Mouse (Mus musculus) forebrain, embryonic 14.5 days (tissue): Measurements from ENCODE around the gene D130043K22Rik. TPM values are rescaled to one million over a fixed set of nuclear protein-coding genes. Genes with fewer than 3 reads are reported as not detected.
"Not testable (repeated sequence)": the region's sequence is repeated elsewhere in the genome, so short reads cannot be mapped to it uniquely, and the experiment has no call there.

Experiments used
- ATAC-seq: fragments of 200-750 bp; cut with Nextera tagmentation; 2 replicates; pipeline ENCODE4 v1.8.0; 2017; ENCODE audit warnings: mild to moderate bottlenecking, moderate library complexity
- DNase-seq: peaks from one replicate; pipeline ENCODE4 v3.0.0-alpha.2; 2015; ENCODE audit warnings: low spot score
- H3K27ac ChIP-seq: fragments of 300-500 bp; sonication (generic); 2 replicates; pipeline ENCODE4 v1.5.1; 2014; ENCODE audit warnings: low read depth, mild to moderate bottlenecking, control low read depth, low read length, moderate library complexity
- H3K27me3 ChIP-seq: fragments of 300-500 bp; sonication (generic); replicated peaks from 2 replicates; pipeline ENCODE4 v1.6.1; 2014; ENCODE audit warnings: low read length, control low read depth, mixed read lengths; ENCODE audit not compliant: control insufficient read depth, insufficient read depth
- H3K36me3 ChIP-seq: fragments of 300-500 bp; sonication (generic); 2 replicates; pipeline ENCODE4 v1.6.1; 2014; ENCODE audit warnings: low read length, control low read depth; ENCODE audit not compliant: control insufficient read depth, insufficient read depth
- H3K4me1 ChIP-seq: fragments of 300-500 bp; sonication (generic); 2 replicates; pipeline ENCODE4 v1.6.1; 2014; ENCODE audit warnings: antibody characterized with exemption, low read length, control low read depth; ENCODE audit not compliant: control insufficient read depth, insufficient read depth
- H3K4me2 ChIP-seq: fragments of 300-500 bp; sonication (generic); 2 replicates; pipeline ENCODE4 v1.6.1; 2014; ENCODE audit warnings: mild to moderate bottlenecking, control low read depth, low read length
- H3K4me3 ChIP-seq: fragments of 300-500 bp; sonication (generic); 2 replicates; pipeline ENCODE4 v1.5.1; 2014; ENCODE audit warnings: low read depth, low read length, control low read depth
- H3K9ac ChIP-seq: fragments of 300-500 bp; sonication (generic); 2 replicates; pipeline ENCODE4 v1.6.1; 2014; ENCODE audit warnings: mild to moderate bottlenecking, low read length, control low read depth, moderate library complexity
- H3K9me3 ChIP-seq: fragments of 300-500 bp; sonication (generic); replicated peaks from 2 replicates; pipeline ENCODE4 v1.6.1; 2016; ENCODE audit warnings: low read length, control low read depth, mixed read lengths; ENCODE audit not compliant: control insufficient read depth
- WGBS: fragments of 180-500 bp; shearing (Covaris S2); extraction: QIAGEN DNeasy Blood & Tissue Kit; methylation state at CpG from one replicate; pipeline ENCODE4 v1.1.7; 2014; 5-methylcytosine and 5-hydroxymethylcytosine counted together
- polyA plus RNA-seq: library from polyadenylated mRNA; unstranded; fragments of >200 nt; fragmentation: Nextera tagmentation; extraction: Ambion mirVana; gene quantifications from 2 replicates; pipeline ENCODE4 v1.2.1, GENCODE M21; 2014

Gene D130043K22Rik
- polyA plus RNA-seq, 1 experiment from 2014 or later, result 1.4 TPM

DNA sequence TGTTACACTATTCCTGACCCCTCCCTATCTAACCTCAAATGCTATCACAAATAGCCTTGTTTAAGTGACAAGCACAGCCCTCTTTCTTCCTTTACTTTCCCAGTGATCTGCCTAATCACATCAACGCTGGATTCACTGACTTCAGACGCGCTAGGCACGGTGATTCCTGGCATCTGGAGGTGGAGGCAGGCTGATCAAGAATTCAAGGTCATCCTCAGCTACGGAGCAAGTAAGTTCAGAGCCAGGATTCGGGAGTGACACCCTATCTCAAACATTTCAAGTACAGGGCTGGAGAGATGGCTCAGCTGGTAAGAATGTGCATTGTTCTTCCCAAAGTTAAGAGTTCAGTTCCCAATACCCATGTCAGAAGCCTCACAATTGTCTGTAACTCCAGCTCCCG lies 18.8 kb upstream of the D130043K22Rik start:
- Histone ChIP-seq H3K27ac (no peak overlapping the region), H3K4me1 (no peaks in the 10 kb centered on the region), H3K9ac (no peak overlapping the region), H3K4me2 (no peak overlapping the region), H3K27me3 (no peaks in the 10 kb centered on the region), H3K9me3 (no peaks in the 10 kb centered on the region), H3K36me3 (no peaks in the 10 kb centered on the region), H3K4me3 (no peak overlapping the region)
- 88% methylated on average over 7 of the region's 7 CpGs for WGBS
- ATAC-seq (no peak), DNase-seq (no peak)

DNA sequence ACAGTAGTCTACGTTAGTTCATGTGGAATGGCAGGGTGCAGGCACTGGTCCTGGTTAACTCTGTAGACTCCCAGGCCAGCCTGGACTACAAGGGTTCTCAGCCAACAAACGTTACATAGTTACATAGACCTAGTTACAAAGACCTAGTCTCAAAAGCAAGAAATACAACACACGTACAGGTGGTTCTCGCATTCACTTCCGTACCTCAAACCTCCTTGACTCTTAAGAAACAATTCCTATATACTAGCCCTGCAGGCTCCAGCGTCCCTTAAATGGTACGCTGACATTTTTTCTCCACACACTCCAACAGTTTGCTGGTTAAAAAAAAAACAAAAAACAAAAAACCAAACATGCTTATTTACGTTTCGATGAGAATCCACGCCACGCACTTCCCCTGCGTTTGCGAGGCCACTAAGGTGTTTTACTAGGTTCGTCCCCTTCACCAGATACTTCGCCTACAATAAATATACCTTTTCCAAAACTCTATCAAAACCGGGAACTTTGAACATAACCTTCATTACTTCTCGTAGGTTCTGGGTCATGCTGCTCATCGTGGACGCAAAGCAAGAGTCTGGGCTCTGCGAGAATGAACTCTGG lies 14.1 kb upstream of the D130043K22Rik start:
- Histone ChIP-seq H3K27me3 (no peaks in the 10 kb centered on the region), H3K4me3 (peak overlapping the region; percentile 84), H3K9me3 (no peaks in the 10 kb centered on the region), H3K36me3 (no peaks in the 10 kb centered on the region), H3K4me2 (peak overlapping the region; percentile 80), H3K27ac (no peak overlapping the region), H3K4me1 (peaks cover 16% of the 10 kb centered on the region), H3K9ac (peak overlapping the region; percentile 96)
- no peak for DNase-seq
- ATAC-seq, result no peak
- WGBS, result 2% methylated on average over 20 of the region's 20 CpGs

DNA sequence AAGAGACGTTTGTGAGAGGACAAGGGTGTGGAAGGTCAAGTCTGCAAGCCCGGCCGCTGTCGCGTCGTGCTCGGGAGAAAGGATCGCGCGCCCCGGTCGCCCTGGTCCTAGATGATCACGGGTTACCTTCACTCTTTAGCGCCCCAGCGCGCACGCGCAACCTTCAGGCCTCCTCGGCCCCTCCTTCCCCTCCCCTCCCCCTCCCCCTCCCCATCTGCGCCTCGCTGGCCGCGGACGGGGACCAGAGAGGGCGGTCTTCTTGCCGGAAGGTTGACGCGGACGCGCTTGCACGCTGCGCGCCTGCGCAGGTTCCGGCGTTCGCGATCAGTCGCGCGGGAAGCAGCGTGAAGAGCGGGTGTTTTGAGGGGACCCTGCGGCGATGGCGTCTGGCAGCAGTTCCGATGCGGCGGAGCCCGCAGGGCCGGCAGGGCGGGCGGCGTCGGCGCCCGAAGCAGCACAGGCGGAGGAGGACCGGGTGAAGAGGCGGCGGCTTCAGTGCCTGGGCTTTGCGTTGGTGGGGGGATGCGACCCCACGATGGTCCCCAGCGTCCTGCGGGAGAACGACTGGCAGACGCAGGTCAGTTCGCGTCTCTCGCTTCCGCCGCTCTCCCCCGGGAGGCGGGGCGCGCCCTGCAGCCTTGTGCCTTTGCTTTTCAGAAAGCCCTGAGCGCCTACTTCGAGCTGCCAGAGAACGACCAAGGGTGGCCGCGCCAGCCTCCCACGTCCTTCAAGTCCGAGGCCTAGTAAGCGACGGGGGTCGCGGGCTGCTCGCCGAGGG lies 13.4 kb upstream of the D130043K22Rik start, which contains the start of the genes Acot13 and Tdp2:
Acot13 (minus strand) TSS at position 188 of the 778 bp plus-strand sequence.
Tdp2 (plus strand) TSS at position 327 of the 778 bp plus-strand sequence.
- Histone ChIP-seq H3K9me3 (no peaks in the 10 kb centered on the region), H3K4me1 (peaks cover 16% of the 10 kb centered on the region), H3K27ac (peak within 1 kb of the TSS; percentile 94), H3K36me3 (no peaks in the 10 kb centered on the region), H3K4me3 (peak within 1 kb of the TSS; percentile 84), H3K27me3 (no peaks in the 10 kb centered on the region), H3K4me2 (peak within 1 kb of the TSS; percentile 80), H3K9ac (peak within 1 kb of the TSS; percentile 96)
- WGBS, result under 1% methylated on average over 88 of the region's 90 CpGs
- DNase-seq, result peak; percentile 98
- peak; percentile 99 for ATAC-seq

DNA sequence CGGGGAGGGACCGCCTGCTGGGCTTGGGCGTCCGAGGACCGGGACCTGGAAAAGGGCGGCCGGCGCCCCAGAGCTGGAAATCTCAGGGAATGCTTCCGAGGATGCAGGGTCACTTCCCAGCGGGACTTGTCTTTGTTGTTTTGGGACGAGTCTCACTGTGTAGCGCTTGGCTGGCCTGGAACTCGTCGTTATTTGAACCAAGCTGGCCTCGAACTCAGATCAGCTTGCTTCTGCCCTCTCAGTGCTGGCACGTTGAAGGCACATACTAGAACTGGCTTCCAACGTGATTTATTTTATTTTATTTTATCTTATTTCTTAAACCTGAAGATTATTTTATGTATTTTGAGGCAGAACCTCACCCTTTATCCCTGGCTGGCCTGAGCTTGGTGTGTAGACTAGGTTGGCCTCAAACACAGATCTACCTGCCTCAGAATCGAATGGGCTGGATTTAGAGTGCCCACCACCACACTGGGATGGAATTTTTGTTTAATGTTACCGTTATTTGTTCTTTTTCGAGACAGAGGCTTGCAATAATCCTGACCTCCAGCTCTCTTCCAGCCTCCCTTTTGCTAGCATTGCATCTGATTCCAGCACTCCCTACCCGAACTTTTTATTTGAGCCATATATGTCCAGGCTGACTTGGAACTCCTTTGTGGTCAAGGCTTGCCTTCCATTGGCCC lies 12.7 kb upstream of the D130043K22Rik start:
- Histone ChIP-seq H3K4me2 (peak overlapping the region; percentile 80), H3K9ac (peak overlapping the region; percentile 96), H3K9me3 (no peaks in the 10 kb centered on the region), H3K27ac (peak overlapping the region; percentile 94), H3K36me3 (0 out of 2 replicates have a peak, but pooled peaks cover under 1% of the 10 kb centered on the region), H3K4me1 (peaks cover 16% of the 10 kb centered on the region), H3K27me3 (no peaks in the 10 kb centered on the region), H3K4me3 (peak overlapping the region; percentile 84)
- 3% methylated on average over 21 of the region's 21 CpGs for WGBS
- no peak; the same call in 1 of the 2 replicates for ATAC-seq
- peak; percentile 53 for DNase-seq

DNA sequence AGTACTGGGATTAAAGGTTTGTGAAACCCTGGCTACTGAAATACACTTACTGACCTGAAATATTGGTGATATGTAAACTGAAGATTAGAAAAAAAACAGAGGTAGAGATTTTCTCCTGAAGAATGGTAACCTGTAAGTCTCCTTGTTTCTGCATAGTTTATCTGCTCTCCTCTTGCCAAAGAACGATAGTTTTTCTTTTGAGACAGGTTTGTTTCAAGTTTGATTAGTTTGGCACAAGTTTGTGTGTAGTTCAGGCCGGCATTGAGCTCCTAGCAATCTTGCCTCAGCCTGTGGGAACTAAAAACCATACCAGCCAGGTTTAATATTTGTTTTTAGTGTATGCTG lies 12.2 kb upstream of the D130043K22Rik start:
- Histone ChIP-seq H3K4me3 (peak overlapping the region; percentile 84), H3K27me3 (no peaks in the 10 kb centered on the region)
- no peak for ATAC-seq

DNA sequence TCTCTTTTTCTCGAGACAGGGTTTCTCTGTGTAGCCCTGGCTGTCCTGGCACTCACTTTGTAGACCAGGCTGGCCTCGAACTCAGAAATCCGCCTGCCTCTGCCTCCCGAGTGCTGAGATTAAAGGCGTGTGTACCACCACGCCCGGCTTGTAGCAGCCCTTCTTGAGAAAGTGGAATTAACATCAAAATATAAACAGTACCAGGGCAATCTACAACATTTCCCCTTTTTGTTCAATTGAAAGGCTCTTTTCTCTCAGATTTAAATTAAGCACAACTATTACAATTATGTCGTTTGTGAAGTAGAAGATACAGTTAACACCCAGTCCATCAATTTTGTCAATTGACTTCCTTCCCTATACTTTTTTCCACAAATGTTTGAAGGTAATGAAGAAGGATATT lies 7.2 kb upstream of the D130043K22Rik start:
- not testable (repeated sequence) for DNase-seq, H3K27ac ChIP-seq, H3K4me3 ChIP-seq, H3K27me3 ChIP-seq, H3K9me3 ChIP-seq, ATAC-seq, H3K9ac ChIP-seq, H3K4me2 ChIP-seq
- H3K36me3 ChIP-seq, result peaks cover 28% of the 10 kb centered on the region
- WGBS, result 91% methylated on average over 8 of the region's 8 CpGs
- H3K4me1 ChIP-seq, result peaks cover 13% of the 10 kb centered on the region

More for the DNA sequence above, 12.2 kb upstream of the D130043K22Rik start:
- DNase-seq, result no peak
- no peak overlapping the region for H3K27ac ChIP-seq
- peak overlapping the region; percentile 96 for H3K9ac ChIP-seq
- H3K9me3 ChIP-seq, result no peaks in the 10 kb centered on the region
- H3K4me2 ChIP-seq, result peak overlapping the region; percentile 80
- peaks cover 16% of the 10 kb centered on the region for H3K4me1 ChIP-seq
- 0 out of 2 replicates have a peak, but pooled peaks cover 4% of the 10 kb centered on the region for H3K36me3 ChIP-seq
- WGBS, result 53% methylated on average over 2 of the region's 2 CpGs

DNA sequence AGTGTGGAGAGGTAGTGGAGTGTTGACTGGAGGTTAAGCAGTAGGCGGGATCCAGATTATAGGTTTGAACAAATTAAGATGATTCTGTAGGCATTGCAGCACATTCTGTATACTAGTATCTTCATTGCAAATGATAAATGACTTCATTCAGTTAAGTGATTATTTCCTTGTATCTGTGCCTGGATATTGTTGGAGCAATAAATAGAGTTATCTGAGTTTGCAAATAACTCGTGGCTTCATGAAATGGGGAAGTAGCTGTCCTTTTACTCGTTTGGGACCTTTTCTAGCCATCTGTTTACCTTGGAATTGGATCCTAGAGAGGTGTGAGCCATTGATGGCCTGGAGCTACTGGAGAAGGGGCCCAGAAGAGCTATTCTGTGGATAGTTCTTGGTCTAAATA lies 5.1 kb upstream of the D130043K22Rik start:
- Histone ChIP-seq H3K36me3 (peaks cover 28% of the 10 kb centered on the region), H3K27ac (no peak overlapping the region), H3K27me3 (no peaks in the 10 kb centered on the region), H3K4me2 (no peak overlapping the region), H3K9me3 (no peaks in the 10 kb centered on the region), H3K9ac (no peak overlapping the region), H3K4me1 (no peaks in the 10 kb centered on the region), H3K4me3 (no peak overlapping the region)
- ATAC-seq (no peak), DNase-seq (no peak)
- WGBS, result 84% methylated on average over 3 of the region's 3 CpGs

DNA sequence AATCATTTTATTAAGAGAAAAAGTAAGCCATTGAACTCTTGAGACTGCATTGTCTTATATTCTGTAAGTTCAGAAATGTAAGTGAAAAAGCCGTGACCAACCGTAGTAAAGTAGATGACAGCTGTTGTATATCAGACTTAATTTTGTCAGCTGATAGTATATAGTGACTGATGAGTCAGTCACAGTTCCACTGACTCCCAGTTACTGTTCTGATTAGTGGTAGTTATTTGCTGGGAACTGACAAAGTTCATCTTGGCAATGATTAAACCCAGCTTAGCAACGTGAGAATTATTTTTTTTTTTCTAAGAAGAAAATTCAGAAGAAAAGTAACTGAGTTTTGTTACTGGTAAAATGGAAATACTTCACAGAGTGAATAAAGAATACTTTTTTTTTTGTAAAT lies 3.2 kb upstream of the D130043K22Rik start:
- ATAC-seq (no peak), DNase-seq (no peak)
- Histone ChIP-seq H3K4me1 (peaks cover 3% of the 10 kb centered on the region; the same call in 1 of the 2 replicates), H3K36me3 (peaks cover 28% of the 10 kb centered on the region), H3K9me3 (no peaks in the 10 kb centered on the region), H3K27ac (no peak overlapping the region), H3K27me3 (no peaks in the 10 kb centered on the region), H3K9ac (no peak overlapping the region), H3K4me3 (no peak overlapping the region), H3K4me2 (no peak overlapping the region)
- WGBS, result 92% methylated on average over 3 of the region's 3 CpGs
